Mouse (Mus musculus) left cerebral cortex, postnatal 10 days (tissue): ENCODE results near the gene Rabl3. TPM values are rescaled to one million over a fixed set of nuclear protein-coding genes. Genes with fewer than 3 reads are reported as not detected.
A peak's percentile ranks its signal among the peaks of the same experiment; 100 is the strongest.

Source experiments
- DNase-seq, 2 experiments: peaks; one replicate each; pipeline ENCODE4 v3.0.0; 2021 to 2022; ENCODE audit warnings: low spot score in 2 of 2, mixed read lengths in 1 of 2; ENCODE audit errors: extremely low spot score in 1 of 2
- intact Hi-C: fragments of 180-260 bp; cut with DNase I; formaldehyde crosslinking; loops from one replicate; pipeline ENCODE4 v1.15.1; 2025
- total RNA-seq, 2 experiments: library from RNA; stranded (reverse); gene quantifications; 2 replicates each; pipeline ENCODE4 v1.2.3; 2021

Gene Rabl3
- total RNA-seq, 2 experiments from 2014 or later, result 8.8 to 9.4 TPM

- DNase-seq, result no peak
- intact Hi-C loops, result no loop called here
Observed at GRCm38 (mm10) chr16:37583801-37584200, 44.1 kb downstream of the Rabl3 start.

DNA sequence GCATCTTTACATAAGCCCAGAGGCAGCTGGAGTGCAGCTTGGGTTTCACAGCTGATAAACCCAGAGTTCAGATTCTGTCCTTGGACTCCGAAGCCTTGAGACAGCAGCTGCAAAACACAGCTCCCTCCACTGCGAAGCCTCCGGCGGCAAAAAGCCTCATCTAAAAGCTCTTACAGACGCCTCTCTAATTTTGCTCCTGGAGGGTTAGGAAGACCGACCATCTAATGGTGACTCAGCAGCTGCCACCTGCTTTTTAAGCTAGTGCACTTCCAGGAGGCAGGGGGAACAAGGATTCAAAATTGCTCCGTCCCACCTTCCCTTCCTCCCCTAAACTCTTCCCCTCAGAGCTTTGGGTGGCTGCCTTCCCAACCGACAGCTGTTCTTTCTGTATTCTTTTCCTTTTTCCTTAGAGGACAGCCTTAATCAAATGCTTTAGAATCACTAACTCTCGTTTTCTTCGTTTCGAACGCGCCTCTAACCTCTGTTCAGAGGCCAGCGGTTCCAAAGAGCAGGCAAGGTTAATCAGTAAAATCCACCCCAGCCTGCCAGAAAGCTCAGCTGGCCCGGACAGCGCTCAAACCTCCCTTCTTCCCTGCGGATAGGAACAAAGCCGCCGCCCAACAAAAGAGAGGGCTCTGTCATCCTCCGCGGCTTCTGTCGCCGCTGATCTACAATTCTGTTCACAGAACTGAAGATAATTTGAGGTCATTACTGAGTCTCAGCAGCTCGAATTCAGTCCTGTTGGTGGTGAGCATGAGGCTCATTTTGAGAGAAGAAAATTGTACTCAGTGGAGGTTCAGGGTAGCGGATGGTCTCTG, 44.7 kb downstream of the Rabl3 start:
- intact Hi-C loops, result no loop called here
- peak; percentile 48 to 63 for DNase-seq

GRCm38 (mm10) chr16:37585129-37585563, 45.5 kb downstream of the Rabl3 start:
- no peak for DNase-seq
- intact Hi-C loops, result no loop called here

- DNase-seq, result no peak
Observed at GRCm38 (mm10) chr16:37590921-37591320, 51.2 kb downstream of the Rabl3 start.

DNA sequence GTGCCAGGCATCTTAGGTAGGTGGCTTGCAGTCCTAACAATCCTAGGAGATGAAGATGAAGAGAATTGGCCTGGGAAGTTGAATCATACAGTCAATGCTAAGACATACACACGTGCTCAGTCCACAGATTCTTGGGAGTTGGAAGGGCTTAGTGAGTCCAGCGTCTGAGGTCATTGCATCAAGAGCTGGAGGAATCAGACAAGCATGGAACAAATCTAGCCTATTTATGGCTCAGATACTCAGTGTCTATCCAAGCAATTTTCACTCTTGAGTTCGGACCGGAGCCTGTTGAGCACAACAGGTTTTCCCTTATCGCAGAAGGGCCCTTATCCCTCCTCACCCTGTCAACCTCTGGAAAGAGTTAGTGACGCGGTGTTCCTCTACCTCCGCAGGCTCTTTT, 51.9 kb downstream of the Rabl3 start:
- no peak for DNase-seq
- intact Hi-C loops, result no loop called here

More at GRCm38 (mm10) chr16:37590921-37591320, 51.2 kb downstream of the Rabl3 start:
- intact Hi-C loops, result no loop called here

GRCm38 (mm10) chr16:37597412-37597811, 57.7 kb downstream of the Rabl3 start:
- intact Hi-C loops, result no loop called here
- no peak for DNase-seq

DNA sequence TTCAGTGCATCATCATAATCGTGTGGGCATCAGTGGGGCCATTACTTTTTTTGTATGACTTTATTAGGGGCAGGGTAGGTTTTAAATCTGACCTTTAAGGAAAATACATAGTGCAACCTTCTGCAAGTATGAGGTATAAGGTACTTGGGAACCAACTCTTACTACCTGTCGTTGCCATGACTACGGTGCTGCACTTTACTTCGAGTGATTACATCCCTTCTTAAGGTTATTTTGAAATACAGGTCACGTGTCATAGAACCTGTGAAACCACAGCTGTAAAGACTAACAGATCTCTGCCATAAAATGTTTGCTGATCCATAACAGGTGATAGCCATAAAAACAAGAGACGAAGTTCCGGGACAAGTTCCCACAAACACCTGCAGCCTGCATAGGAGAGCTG, 58.8 kb downstream of the Rabl3 start:
- no peak for DNase-seq
- intact Hi-C loops, result no loop called here

DNA sequence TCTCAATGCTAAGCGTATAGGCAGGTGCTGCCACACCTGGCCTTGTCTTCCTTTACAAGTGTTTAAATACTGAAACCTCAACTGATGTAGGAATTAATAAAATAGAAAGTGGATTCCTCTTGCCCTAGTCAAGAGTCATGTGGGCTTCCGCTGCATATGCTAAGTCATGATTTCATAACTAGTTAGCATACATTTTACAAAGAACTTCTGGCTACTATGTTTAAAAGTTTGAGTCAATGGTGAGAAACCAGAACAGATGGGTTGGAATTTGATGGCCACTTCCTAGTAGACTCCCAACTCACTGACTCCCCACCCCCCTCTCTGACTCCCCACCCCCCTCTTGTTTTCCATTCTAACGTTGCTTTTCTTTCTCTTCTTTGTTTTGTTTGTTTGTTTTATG, 59.6 kb downstream of the Rabl3 start:
- no peak for DNase-seq

DNA sequence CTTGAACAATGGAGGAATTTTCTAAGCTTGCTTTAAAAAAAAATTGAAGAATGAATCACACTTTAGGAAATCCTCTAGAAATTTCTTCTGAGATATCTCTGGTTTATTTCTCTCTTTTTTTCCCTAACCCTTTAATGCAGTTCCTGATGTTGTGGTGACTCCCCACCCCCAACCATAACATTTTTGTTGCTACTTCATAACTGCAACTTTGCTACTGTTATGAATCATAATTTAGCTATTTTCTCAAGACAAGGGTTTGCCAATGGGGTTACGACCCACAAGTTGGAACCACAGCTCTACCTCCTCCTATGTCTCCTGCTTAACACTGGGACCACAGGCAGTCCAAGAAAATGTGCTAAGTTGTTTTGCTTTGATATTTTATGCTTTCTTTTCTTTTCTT, 63.7 kb downstream of the Rabl3 start:
- intact Hi-C loops, result no loop called here
- DNase-seq, result no peak

More for the DNA sequence above, 59.6 kb downstream of the Rabl3 start:
- intact Hi-C loops, result no loop called here

DNA sequence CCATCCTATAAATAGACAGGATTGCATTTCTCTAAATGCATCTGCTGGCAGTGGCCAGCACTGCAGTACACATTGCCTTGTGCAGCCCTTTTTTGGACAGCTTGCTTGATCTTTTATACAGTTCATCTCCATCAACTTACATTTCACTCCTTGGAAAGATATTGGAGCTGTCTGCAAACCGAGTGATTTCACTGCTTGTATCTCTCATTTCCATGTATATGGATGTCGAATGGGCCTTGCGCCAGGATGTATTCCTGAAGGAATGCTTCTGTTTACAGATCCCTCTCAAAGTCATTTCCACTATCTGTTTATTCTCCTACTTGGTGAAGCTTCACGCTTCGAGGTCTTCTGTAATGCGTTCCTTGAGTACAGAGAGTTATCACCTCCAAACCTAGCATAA, 64.6 kb downstream of the Rabl3 start:
- intact Hi-C loops, result no loop called here
- no peak for DNase-seq

GRCm38 (mm10) chr16:37610333-37610732, 70.6 kb downstream of the Rabl3 start:
- intact Hi-C loops, result no loop called here
- no peak for DNase-seq

- intact Hi-C loops, result no loop called here
- DNase-seq, result no peak
Observed at GRCm38 (mm10) chr16:37611072-37611471, 71.4 kb downstream of the Rabl3 start.

DNA sequence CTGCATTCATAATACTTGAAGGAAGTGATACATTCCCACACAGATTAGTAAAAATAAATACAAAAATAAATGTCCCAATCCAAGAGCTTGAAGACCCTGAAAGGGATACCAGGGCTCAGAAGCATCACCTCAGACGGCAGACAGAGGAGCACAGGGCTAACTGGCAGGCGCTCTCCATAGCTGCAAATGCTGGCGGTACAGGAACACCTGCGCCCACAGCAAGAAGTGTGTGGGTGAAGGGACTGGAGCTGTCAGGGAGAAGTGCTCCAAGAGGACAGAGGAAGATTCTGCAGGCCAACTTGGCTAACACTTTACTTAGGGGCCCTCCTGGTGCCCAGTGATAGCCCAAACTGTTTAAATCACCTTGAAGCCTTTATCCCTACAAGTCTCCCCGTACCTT, 72.3 kb downstream of the Rabl3 start:
- intact Hi-C loops, result no loop called here
- no peak for DNase-seq

DNA sequence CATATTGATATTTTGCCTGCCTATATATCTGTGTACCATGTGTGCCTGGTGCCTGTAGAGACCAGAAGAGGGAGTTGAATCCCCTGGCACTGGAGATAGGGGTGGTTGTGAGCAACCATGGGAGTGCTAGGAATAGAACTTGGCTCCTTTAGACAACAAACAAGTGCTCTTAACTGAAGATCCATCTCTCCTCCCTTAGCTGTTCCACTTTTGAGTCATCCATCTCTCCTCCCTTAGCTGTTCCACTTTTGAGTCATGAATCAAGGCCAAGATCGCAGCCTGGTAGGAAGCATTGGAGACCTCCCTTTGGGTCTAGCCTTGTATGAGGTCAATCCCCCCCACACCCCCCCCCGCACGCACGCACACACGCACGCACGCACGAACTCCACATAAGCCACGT, 74.9 kb downstream of the Rabl3 start:
- DNase-seq, result no peak
- intact Hi-C loops, result no loop called here

DNA sequence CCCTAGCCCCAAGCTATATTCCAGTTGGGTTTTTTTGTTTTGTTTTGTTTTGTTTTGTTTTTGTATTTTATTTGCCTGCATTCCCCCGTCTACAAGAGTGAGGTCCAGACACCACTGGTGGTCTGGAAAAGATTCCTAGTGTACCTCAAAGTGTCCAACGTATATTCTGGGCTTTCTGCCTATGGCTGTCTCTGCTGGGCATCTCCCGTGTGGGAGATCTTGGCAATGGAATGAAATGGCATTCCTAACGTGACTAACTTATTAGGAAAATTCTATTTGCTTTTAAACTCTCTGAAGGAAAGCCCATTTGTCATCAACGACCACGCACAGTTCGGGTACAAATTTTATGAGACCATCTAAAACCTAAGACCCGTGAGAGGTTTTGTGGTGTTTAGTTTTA, 75.7 kb downstream of the Rabl3 start:
- no peak for DNase-seq
- intact Hi-C loops, result no loop called here

GRCm38 (mm10) chr16:37616104-37616503, 76.4 kb downstream of the Rabl3 start:
- no peak for DNase-seq
- intact Hi-C loops, result no loop called here

DNA sequence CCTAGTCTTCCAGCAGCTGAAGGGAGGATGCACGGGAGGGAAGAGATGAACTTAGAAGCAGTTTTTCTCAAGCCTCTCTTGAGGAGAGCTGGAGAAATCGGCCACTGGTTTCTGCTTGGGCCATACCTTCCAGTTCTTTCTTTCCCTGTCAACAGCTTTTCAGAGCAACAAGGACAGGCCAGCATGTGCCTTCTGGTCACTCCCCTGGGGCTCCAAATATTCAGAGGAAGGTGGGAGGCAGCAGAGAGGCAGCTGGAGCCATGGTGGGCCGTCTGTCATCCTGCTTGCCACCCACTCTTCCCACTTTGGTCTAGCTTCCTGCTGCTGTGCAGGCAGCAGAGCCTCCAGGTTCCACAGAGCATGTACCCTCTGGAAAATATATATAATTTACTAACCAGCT, 78.0 kb downstream of the Rabl3 start:
- intact Hi-C loops, result no loop called here
- DNase-seq, result peak; percentile 37 to 57
